Mouse (Mus musculus) frontal cortex, postnatal 14 days (tissue): ENCODE results near the gene Cysrt1.
A peak's percentile ranks its signal among the peaks of the same experiment; 100 is the strongest.
"Not testable (repeated sequence)": the region's sequence is repeated elsewhere in the genome, so short reads cannot be mapped to it uniquely, and the experiment has no call there.

Source experiments
- DNase-seq, 2 experiments: peaks; one replicate each; pipeline ENCODE4 v3.0.0; 2022; ENCODE audit warnings: low spot score in 2 of 2

Cysrt1 gene

DNA sequence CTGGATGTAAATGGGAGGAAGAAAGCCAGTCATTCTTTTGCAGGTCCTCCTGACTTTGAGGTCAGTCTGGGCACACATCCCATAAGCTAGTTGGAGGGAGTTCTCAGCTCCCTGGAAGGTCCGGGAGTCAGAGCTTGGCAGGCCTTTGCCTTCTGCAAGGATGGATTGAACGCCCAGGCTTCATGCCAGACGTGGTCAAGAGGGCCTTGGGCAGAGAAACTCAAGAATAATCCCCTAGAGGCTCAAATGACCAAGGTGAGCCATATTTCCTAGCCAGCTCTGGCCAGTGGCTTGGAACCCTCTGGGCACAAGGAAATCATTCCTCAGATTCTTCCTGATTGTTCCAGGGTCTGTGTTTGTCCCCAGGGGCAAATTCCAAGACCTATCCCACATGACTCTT is 22.6 kb upstream of the Cysrt1 start:
- no peak for DNase-seq

GRCm38 (mm10) chr2:25264286-25264660 is 22.0 kb upstream of the Cysrt1 start:
- no peak for DNase-seq

DNA sequence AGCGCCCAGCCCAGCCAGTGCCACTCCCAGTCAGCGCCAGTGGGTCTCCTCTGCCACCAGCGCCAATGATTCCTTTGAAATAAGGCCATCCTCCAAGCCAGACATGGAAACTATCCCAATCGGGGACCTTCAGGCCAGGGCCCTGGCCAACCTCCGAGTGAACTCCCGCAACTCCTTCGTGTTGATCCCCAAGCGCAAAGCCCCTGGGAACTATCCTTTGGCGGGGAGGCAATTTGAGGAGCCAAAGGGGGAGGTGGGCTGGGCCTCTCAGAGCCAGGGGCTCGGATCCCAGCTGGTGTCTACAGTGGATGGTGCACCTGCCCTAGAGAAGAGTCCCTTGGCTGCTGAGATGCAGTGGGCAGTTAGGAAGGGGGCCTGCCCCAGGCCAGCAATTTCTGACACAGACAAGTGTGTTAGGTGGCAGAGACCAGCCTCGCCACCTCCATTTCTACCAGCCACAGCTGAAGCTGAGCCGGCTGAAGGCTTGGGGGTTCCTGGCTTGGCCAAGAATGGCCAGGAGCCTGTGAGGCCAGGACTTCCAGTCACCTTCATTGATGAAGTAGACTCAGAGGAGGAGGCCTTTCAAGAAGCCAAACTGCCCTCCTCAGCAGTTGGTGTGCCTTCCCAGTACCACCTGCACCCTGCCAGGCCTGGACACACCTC is 21.5 kb upstream of the Cysrt1 start:
- no peak for DNase-seq

DNA sequence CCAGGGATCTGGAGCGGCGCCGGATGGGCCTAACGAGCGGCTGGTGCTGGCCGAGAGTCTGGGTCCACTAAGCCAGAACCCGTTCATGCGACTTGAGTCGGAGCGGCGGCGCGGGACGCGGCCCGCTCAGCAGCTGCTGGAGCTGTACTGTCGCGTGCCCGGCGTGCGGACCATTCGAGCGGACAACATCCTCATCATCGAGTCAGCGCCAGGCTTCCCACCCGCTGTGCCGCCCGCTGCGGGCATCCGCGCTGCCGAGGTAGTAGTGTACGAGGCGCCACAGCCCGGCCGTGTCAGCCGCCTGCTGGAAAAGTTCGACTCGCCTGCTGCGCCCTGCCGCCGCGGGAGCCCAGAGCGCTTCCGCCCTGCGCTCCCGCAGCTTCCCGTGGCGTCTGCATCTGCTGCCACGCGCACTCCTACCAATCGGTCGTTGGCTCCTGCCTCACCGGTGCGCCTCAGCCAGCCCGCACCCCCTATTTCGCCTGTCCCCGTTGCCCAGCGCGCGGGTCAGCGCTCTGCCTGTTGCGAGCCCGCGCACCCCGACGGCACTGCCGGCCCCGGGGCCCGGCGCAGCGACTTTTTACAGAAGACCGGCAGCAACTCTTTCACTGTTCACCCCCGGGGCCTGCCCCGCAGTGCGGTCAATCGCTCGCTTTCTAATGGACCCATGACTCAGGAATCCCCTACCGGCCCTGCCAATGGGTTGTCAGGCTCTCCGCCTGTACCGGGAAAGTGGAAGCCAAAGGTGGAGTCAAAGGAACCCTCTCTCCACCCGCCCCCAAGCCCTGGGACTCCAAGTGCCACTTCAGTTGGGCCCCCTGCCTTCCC is 20.8 kb upstream of the Cysrt1 start:
- no peak for DNase-seq

GRCm38 (mm10) chr2:25262291-25262767 is 20.1 kb upstream of the Cysrt1 start, which contains the start of gene Tprn:
Gene Tprn, plus strand, starts transcription at chr2:25262618.
- peak; percentile 89 to 93 for DNase-seq

- DNase-seq, result no peak
These were observed 19.6 kb upstream of the Cysrt1 start for GRCm38 (mm10) chr2:25261870-25262269.

DNA sequence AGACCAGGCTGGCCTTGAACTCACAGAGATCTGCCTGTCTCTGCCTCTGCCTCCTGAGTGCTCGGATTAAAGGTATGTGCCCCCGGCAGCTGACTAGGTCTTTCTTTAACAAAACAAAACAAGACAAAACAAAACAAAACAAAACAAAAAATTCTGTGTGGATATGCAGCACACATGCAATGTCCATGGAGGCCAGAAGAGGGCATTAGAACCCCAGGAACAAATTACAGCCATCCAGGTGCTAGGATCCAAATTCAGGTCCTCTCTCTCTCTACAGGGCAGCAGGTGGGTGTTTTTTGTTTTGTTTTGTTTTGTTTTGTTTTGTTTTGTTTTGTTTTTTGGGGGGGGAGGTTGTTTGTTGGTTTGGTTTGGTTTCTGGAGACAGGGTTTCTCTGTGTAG is 16.6 kb upstream of the Cysrt1 start:
- DNase-seq, result no peak

DNA sequence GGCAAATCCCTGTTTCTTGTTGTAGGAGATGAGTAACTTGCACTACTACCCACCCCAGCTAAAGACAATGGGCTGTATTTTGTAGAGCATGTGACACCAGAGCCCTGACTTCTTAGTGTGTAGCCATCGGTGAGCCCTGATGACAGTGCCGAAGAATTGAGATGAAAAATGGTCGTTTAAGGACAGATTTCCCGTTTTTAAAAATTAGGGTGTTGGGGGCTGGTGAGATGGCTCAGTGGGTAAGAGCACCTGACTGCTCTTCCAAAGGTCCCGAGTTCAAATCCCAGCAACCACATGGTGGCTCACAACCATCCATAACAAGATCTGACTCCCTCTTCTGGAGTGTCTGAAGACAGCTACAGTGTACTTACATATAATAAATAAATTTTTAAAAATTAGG is 15.0 kb upstream of the Cysrt1 start:
- DNase-seq, result not testable (repeated sequence)

DNA sequence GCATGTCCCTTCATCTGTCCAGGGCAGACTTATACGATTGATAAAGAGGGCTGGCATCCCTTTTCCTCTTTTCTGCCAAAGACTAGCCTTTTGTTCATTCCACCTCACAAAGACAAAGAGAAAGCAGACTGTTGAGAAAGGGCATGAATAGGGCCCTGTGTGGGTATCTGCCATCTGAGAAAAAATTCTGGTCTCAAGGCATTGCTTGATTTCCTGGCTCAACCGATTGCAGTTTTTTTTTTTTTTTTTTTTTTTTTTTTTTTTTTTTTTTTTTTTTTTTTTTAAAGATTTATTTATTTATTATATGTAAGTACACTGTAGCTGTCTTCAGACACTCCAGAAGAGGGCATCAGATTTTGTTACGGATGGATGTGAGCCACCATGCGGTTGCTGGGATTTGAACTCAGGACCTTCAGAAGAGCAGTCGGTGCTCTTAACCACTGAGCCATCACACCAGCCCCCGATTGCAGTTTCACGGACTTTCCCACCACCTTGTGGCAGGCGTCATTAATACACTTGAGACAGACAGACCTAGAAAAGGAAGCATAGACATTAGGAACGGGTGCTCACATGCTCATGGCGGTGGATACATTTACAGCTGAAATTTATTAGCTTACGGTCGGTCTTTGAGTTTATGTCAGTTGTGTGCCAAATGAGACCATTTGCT is 14.3 kb upstream of the Cysrt1 start:
- not testable (repeated sequence) for DNase-seq

GRCm38 (mm10) chr2:25255284-25255779 is 13.1 kb upstream of the Cysrt1 start, which contains the start of gene Tmem203:
Gene Tmem203, plus strand, starts transcription at chr2:25255439.
- peak; percentile 71 to 83 for DNase-seq

DNA sequence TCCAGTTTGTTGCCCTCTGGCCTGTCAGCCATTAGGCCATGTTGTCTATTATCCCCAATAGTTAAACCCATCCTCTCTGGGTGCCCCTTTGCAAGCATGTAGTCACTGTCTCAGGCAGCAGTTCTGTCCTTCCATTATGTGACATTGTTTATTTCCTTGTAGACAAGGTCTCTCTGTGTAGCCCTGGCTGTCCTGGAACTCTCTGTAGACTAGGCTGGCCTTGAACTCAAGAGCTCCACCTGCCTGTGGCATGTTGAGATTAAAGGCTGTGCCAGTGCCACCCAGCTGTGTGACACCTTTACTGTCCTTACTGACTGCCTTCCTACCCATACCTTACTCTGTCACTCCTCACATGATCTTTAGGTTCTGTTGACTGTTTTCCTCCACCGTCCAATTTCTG is 10.1 kb upstream of the Cysrt1 start:
- DNase-seq, result no peak

GRCm38 (mm10) chr2:25246183-25247072 is 4.2 kb upstream of the Cysrt1 start, which contains the start of gene AL732309.1:
Gene AL732309.1, minus strand, starts transcription at chr2:25246863.
- DNase-seq, result no peak

GRCm38 (mm10) chr2:25244144-25244543 is 1.9 kb upstream of the Cysrt1 start:
- DNase-seq, result no peak

- no peak for DNase-seq
These were observed 1.1 kb upstream of the Cysrt1 start for GRCm38 (mm10) chr2:25243342-25243741.

- no peak for DNase-seq
These were observed 845 bp downstream of the Cysrt1 start for GRCm38 (mm10) chr2:25241438-25241775.

DNA sequence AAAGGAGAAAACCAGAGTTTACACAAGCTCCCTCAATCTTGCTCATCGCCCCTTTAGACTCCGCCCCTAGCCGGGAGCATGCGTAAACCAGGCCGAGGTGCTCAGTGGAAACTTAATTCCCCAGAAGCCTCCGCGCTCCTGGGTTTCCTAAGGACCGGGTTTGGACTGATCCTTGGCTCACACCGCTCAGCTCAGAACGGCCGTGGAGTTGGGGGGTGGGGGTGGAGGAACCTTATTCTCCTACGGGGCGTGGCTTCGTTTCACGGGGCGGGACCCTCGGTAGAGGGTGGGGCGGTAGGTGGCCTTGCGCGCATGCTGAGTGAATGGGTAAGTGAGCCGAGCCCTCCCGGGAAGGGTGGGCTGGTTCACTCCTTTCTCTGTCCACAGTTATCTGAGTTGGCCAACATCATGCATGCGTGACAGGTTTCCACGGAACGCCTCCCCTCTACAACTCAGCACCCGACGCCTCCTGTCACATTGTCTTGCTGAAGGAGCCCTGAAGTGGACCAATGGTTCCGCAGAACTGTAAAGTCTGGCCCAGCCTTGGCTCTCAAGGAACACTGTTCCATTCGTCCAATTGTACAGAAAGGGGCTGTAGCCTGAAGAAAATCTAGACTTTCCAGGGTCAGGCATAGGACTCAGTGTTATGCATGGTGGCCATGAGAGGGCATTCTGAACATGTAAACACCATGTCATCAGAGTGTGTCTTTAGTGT is 1.4 kb downstream of the Cysrt1 start:
- DNase-seq, result peak in 1 of 2 experiments; percentile 52

- DNase-seq, result no peak
These were observed 1.9 kb downstream of the Cysrt1 start for GRCm38 (mm10) chr2:25240310-25240709.

DNA sequence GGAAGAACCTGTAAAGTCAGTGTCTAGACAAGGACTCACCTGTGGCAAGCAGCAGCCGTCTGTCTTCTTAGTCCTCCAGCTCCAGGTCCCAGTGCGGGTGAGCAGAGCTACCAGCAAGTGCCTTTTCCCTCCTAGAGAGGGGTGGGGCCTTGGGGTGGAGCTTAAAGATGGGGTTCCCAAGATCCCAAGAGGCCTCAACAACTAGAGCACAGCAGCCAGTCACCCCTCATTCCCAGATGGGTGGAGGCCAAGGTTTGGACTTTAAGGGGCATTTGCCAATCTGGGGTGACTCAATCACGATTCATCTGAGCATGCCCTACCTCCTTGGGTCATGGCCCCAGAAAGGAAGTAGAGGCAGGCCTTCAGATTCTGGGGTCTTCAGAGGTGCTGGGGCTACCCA is 2.5 kb downstream of the Cysrt1 start:
- no peak for DNase-seq

DNA sequence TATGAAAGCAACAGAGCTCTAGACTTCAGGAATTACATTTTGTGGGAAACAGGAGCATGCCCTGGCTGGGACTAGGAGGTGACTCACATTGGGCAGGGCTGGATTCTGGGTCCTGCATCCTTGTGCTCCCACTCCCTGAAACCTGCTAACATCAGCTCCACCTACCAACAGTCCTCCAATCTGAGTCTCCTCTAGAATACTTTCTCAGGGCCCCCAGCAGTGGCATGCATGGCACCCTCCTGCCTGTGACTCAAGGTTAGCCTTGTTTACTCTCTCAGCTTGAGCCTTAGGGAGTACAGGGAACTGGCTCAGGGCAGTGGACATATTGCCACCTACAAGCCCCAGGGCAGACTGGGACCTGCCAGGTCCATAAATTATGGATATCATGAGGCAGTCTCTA is 4.1 kb downstream of the Cysrt1 start:
- DNase-seq, result no peak

GRCm38 (mm10) chr2:25237522-25237921 is 4.7 kb downstream of the Cysrt1 start:
- no peak for DNase-seq

GRCm38 (mm10) chr2:25236614-25237013 is 5.6 kb downstream of the Cysrt1 start, which contains the start of gene Rnf224:
Gene Rnf224, minus strand, starts transcription at chr2:25236787.
- DNase-seq, result no peak
